8 mouse cellular contexts compared by ENCODE assay signal in the genomic region with DNA sequence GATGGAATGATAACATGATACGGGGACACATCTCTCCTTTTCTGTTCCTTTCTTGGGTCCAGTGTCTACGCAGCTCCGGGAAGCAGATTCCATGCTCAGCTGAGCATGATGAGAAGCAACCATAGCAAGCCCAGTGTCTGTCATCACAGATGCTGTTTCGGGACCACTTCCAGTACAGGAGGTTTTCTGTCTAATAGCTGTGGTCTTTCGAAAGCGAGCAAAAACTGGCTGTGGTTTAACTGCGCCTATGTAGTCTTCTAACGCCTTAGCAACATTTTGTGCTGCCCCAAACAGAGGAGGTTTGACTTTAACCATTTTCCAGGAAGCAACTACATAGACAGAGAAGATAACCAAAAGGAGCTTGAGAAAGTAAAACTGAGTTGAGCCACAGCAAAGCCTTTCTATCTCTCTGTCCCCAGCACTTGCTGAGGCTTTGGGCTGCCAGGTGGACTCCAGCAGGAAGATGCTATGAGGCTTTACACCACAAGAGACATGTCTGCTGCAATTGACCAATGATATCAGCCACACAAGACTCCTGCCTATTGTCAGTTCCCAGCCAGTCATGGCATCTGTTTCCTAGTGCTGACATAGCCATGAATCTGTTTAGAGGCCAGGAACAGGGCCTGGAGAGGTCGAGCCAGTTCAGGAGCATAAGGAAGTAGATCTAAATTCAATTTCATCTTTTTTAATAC.
DNase-seq lines count a peak whose midpoint lies in the region; ATAC-seq and TF ChIP-seq lines count a peak whose summit lies in the region.
"Not testable (repeated sequence)": the region's sequence is repeated elsewhere in the genome, so short reads cannot be mapped to it uniquely, and the experiment has no call there.

No protein-coding gene starts in this region.

- peak overlapping the region; percentile 46 for H3K27ac ChIP-seq in heart, embryonic 16.5 days (ENCODE audit: low read length)
- H3K27ac ChIP-seq in layer of hippocampus, adult 2 months, result not testable (repeated sequence)

- WGBS in heart, embryonic 16.5 days, result 70% methylated on average over 9 of the region's 9 CpGs

- H3K9ac ChIP-seq in heart, embryonic 16.5 days (ENCODE audit: low read length), result not testable (repeated sequence)

- not testable (repeated sequence) for TF ChIP-seq CTCF in layer of hippocampus, adult 2 months (conservative IDR thresholded peaks at IDR 0.05)

- DNase-seq in 416B (ENCODE audit: low read depth), result peak; percentile 15
- peak; percentile 16 for DNase-seq in cerebellum, adult 8-10 months
- peak; percentile 34 to 47 for DNase-seq in cerebellum, postnatal 25 days
- peak; percentile 4 to 11 for DNase-seq in layer of hippocampus, adult 2 months (ENCODE audit: low spot score in 2 of 2)
- DNase-seq in thymus, postnatal 0 days (ENCODE audit: low spot score), result peak; percentile 13

- H3K27me3 ChIP-seq in heart, embryonic 16.5 days (ENCODE audit: control insufficient read depth, insufficient read depth, low read length), result not testable (repeated sequence)

- H3K4me1 ChIP-seq in heart, embryonic 16.5 days (ENCODE audit: control insufficient read depth, insufficient read depth, low read length), result not testable (repeated sequence)

- not testable (repeated sequence) for H3K36me3 ChIP-seq in heart, embryonic 16.5 days (ENCODE audit: control insufficient read depth, insufficient read depth)

- peak; percentile 85 for ATAC-seq in cerebellum, adult (ENCODE audit: insufficient number of reproducible peaks, low FRiP score, low TSS enrichment)
- peak; percentile 55 for ATAC-seq in heart, embryonic 16.5 days (replicated peaks; ENCODE audit: extremely low read depth, insufficient read depth, low FRiP score)
- peak; percentile 62 for ATAC-seq in megakaryocyte, adult 5-6 weeks (ENCODE audit: poor library complexity, severe bottlenecking)

- H3K4me3 ChIP-seq in heart, embryonic 16.5 days (ENCODE audit: low read length); layer of hippocampus, adult 2 months: not testable (repeated sequence)

- H3K4me2 ChIP-seq in heart, embryonic 16.5 days (ENCODE audit: low read depth, low read length), result not testable (repeated sequence)

- not testable (repeated sequence) for H3K9me3 ChIP-seq in heart, embryonic 16.5 days (replicated peaks; ENCODE audit: control insufficient read depth, low read length)
